Mouse (Mus musculus) ovary, postnatal 36 days (tissue): ENCODE measurements at regions not wholly inside any gene's neighbourhood (a gene's known extent, or its start where the extent isn't known, plus 50 kb on each side); places are given as distances from the start of the nearest gene placed in this dataset.

ENCODE experiments used
- DNase-seq: peaks from one replicate; pipeline ENCODE4 v3.0.0; 2022; ENCODE audit warnings: low spot score, mixed read lengths

- DNase-seq = no peak
Measured at GRCm38 (mm10) chr3:21218936-21219335, 852.0 kb upstream of the Agtr1b start.

- DNase-seq = no peak
Measured at GRCm38 (mm10) chr3:21241184-21241583, 835.3 kb upstream of the Tbl1xr1 start.

- no peak for DNase-seq
Measured at GRCm38 (mm10) chr3:21256129-21256760, 820.2 kb upstream of the Tbl1xr1 start.

DNA sequence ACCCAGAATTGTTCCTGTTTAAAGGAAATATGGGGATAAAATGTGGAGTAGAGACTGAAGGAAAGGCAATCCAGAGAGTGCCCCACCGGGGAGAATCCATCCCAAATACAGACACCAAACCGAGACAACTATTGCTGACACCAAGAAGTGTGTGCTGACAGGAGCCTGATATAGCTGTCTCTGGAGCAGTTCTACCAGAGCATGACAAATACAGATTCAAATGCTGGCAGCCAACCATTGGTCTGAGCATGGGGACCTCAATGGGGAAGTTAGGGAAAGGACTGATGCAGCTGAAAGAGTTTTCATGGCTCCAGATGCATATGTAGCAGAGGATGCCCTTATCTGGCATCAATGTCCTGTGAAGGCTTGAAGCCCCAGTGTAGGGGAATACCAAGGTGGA is 813.1 kb upstream of the Tbl1xr1 start:
- no peak for DNase-seq

- no peak for DNase-seq
Measured at GRCm38 (mm10) chr3:21265491-21265890, 811.0 kb upstream of the Tbl1xr1 start.

GRCm38 (mm10) chr3:21268429-21269129 is 807.9 kb upstream of the Tbl1xr1 start:
- no peak for DNase-seq

GRCm38 (mm10) chr3:21269130-21269440 is 807.4 kb upstream of the Tbl1xr1 start:
- DNase-seq = no peak

DNA sequence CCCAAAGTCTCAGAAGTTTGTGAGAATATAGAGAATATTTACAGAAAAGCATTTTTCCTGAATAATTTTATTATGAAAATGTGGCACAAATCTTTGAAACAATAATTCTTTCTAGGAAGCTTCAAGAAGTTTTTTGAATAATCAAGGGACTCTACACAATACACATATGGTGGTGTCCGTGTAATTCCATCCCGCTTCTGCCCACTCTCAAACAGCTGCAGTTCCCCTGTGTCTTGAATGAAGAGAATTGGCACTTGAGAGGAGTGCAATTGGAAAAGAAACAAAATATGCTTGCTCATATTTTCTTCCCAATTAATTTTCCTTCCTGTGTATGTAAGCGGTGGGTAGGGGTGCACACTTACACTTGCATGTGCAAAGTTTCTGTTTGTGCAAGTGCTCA is 805.7 kb upstream of the Tbl1xr1 start:
- no peak for DNase-seq

GRCm38 (mm10) chr3:21272219-21272618 is 804.2 kb upstream of the Tbl1xr1 start:
- peak; percentile 44 for DNase-seq

GRCm38 (mm10) chr3:21292774-21293173 is 783.7 kb upstream of the Tbl1xr1 start:
- no peak for DNase-seq

- no peak for DNase-seq
Measured at GRCm38 (mm10) chr3:21293308-21293707, 783.1 kb upstream of the Tbl1xr1 start.

- no peak for DNase-seq
Measured at GRCm38 (mm10) chr3:21294776-21295175, 781.7 kb upstream of the Tbl1xr1 start.

DNA sequence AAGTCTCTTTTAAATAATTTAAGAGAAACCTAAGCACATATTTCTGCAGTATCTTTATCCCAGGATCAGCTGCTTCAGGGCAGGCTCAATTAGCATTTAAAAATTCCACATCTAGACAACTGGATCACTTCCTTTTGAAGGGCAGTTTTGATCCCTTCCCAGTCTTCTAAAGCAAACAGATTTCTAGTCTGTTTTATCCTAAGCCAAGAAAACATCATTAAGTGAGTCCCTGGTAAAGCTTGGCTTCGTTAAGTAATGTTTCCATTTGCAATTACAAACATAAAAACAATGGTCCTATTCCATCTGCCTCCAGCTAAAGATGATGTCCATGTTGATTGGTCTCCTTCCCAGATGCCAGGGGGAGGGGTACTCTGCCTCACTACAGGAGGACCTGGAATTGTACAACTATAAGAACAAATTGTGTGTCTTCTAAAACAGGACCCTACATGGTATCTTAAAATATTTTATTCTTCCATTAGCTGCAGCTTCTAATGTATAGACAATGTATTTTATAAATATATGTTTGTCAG is 779.8 kb upstream of the Tbl1xr1 start:
- no peak for DNase-seq

GRCm38 (mm10) chr3:21325329-21325896 is 751.0 kb upstream of the Tbl1xr1 start:
- no peak for DNase-seq

DNA sequence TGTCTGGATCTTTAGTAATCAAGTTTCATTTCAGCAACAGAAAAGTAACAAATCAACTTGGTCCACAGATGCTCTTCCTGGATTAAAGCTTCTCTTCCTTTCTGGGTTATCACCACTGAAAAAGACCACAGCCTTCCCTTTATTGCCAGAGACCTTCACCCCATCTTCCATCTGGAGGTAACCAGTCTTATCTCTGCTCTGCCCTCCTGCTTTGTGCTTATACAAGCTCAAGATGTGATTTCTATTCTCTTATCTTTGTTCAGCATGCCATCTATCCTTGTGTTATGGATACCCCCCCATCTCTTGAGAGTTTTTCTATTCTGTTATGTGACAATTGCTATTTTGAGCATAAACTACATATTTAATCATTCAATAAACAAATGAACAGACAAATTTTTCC is 734.5 kb upstream of the Tbl1xr1 start:
- no peak for DNase-seq

DNA sequence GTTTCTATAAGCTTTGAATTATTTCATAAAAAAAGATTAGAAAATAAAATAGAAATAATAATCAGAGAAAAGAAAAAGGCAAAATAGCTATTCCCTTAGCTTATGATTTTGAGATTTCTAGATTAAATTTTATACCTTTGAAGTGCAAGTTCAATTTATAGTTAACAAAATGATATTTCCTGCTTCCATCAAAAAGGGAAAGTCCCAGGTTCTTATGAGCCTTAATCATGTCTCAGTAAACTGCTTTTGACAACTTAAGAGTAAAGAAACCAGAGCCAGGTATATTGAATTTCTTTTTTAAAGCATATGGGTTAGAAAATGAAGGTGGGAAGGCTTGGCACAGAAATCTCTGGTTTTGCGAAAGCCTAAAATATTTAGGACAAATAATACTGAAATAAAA is 733.4 kb upstream of the Tbl1xr1 start:
- no peak for DNase-seq

- no peak for DNase-seq
Measured at GRCm38 (mm10) chr3:21349421-21349820, 727.0 kb upstream of the Tbl1xr1 start.

GRCm38 (mm10) chr3:21356150-21356549 is 720.3 kb upstream of the Tbl1xr1 start:
- DNase-seq = no peak

DNA sequence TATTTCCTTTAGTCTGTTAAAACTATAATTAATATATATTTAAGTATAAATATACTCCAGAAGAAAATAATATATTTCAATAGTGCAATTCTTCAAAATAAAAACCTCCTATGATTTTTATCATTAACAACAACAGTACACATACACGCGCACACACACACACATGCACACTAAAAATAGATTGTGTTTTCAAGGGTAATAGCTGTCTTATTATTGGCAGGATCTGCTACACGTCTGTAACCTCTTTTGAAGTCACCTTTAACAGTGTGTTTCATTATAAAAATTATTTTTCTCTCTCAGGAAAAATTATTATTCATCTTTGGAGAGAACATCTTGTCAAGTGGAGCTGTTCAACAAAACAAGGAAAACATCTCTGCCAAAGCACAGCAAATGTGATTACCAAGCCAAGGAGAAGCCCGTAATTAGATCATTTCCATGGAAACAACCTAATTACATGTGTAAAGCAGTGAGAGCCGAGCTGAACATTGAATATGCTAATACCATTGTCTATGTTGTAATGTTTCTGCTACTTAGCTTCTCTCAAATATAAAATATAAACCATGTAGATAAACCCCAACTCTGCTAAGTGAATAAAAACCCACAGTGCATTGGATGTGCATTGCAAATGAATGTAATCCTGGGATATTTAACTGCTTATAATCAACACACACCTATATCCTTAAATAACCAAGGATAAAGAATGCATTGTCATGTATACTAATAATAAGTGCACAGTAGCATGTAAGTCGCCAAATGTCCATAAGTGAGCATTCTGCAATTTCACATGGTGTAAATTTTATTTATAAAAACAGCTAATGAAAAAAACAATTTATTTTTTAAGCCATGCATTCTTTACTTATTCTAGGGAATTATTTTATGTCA is 719.4 kb upstream of the Tbl1xr1 start:
- no peak for DNase-seq

DNA sequence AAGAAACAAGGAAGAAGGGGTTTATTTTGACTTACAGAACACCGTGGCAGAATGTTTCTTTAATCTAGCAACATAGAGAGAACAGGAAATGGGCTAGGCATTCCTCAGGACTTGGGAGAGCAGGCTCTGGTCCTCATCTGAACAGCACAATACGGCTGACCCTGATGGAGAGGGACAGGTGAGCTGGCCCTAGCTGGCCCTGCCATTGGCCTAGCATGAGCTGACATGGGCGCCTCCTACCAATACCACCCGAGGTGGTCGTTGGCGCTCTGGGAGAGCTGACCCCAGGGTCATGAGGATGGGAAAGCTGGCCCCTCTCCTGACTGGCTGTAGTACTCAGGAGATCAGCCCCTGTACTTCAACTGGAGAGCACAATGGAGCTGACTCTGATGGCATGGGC is 718.4 kb upstream of the Tbl1xr1 start:
- DNase-seq = no peak

GRCm38 (mm10) chr3:21361069-21361468 is 715.4 kb upstream of the Tbl1xr1 start:
- DNase-seq = no peak

GRCm38 (mm10) chr3:21379816-21380215 is 696.6 kb upstream of the Tbl1xr1 start:
- DNase-seq = no peak
